Mouse (Mus musculus): ENCODE measurements at regions not wholly inside any gene's neighbourhood (a gene's known extent, or its start where the extent isn't known, plus 50 kb on each side); places are given as distances from the start of the nearest gene placed in this dataset.

GRCm38 (mm10) chr11:40624126-40624778 is 70.8 kb downstream of the Mat2b start:
- no peak for DNase-seq

- no peak for DNase-seq
Observed at GRCm38 (mm10) chr11:40620036-40620435, 75.0 kb downstream of the Mat2b start.

GRCm38 (mm10) chr11:40603008-40603407 is 92.0 kb downstream of the Mat2b start:
- no peak for DNase-seq

- peak; percentile 48 for DNase-seq
Observed at GRCm38 (mm10) chr11:40601572-40601909, 93.5 kb downstream of the Mat2b start.

- no peak for DNase-seq
Observed at GRCm38 (mm10) chr11:40600773-40601571, 94.0 kb downstream of the Mat2b start.

- DNase-seq: peak; percentile 1
Observed at GRCm38 (mm10) chr11:40599956-40600772, 94.8 kb downstream of the Mat2b start.

- DNase-seq: no peak
Observed at GRCm38 (mm10) chr11:40596347-40596746, 98.7 kb downstream of the Mat2b start.

- DNase-seq: no peak
Observed at GRCm38 (mm10) chr11:40592056-40592455, 102.9 kb downstream of the Mat2b start.

GRCm38 (mm10) chr11:40573758-40574139 is 121.3 kb downstream of the Mat2b start:
- DNase-seq: no peak

- no peak for DNase-seq
Observed at GRCm38 (mm10) chr11:40572953-40573757, 121.8 kb downstream of the Mat2b start.

- no peak for DNase-seq
Observed at GRCm38 (mm10) chr11:40562866-40563265, 132.1 kb downstream of the Mat2b start.

GRCm38 (mm10) chr11:40561983-40562382 is 133.0 kb downstream of the Mat2b start:
- DNase-seq: no peak

- no peak for DNase-seq
Observed at GRCm38 (mm10) chr11:40561400-40561799, 133.6 kb downstream of the Mat2b start.

GRCm38 (mm10) chr11:40558486-40558885 is 136.5 kb downstream of the Mat2b start:
- DNase-seq: no peak

- no peak for DNase-seq
Observed at GRCm38 (mm10) chr11:40554867-40555794, 139.9 kb downstream of the Mat2b start.

GRCm38 (mm10) chr11:40552054-40552453 is 142.9 kb downstream of the Mat2b start:
- no peak for DNase-seq

GRCm38 (mm10) chr11:40546596-40546995 is 148.4 kb downstream of the Mat2b start:
- DNase-seq: no peak

GRCm38 (mm10) chr11:40545537-40545936 is 149.5 kb downstream of the Mat2b start:
- DNase-seq: no peak

- DNase-seq: no peak
Observed at GRCm38 (mm10) chr11:40540229-40540628, 154.8 kb downstream of the Mat2b start.

- DNase-seq: no peak
Observed at GRCm38 (mm10) chr11:40539776-40540175, 155.2 kb downstream of the Mat2b start.

GRCm38 (mm10) chr11:40536236-40536765 is 158.7 kb downstream of the Mat2b start:
- DNase-seq: no peak
